ENCODE assay signal across 10 mouse cellular contexts in the genomic region with DNA sequence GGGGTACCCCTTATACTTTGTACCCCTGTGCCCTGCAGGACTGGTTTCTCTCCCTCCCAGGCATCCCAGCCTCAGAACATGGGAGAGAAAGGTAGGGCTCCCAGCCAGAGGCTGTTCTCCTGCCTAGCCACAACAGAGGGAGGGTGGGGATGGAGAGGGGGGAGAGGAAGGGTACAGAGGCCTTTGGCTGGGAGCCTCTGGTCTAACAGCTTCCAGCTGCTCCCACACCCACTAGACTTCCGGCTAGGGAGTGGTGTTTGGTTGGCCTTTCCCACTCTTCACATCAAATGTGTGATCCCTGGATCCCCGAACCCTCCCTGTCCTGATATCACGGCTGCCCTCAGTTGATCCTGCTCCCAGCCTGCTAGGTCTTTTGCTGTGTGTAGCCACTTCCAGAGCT.
DNase-seq lines count a peak whose midpoint lies in the region; ATAC-seq and TF ChIP-seq lines count a peak whose summit lies in the region.
"Had no signal": no experiment of that assay in that cellular context is flagged by ENCODE, and none has a peak within 500 bp of the region (broad histone marks: within the 10 kb centered on the region; RNA-seq: fewer than 3 reads in every experiment).

No protein-coding gene starts in this region.

- H3K79me2 ChIP-seq in heart, adult 2 months (replicated peaks; ENCODE audit: control insufficient read depth, insufficient read depth, low read length), result no peaks in the 10 kb centered on the region

- no peak for DNase-seq in hindbrain, embryonic 10.5 days (ENCODE audit: low spot score)
- DNase-seq in heart, adult 2 months, result peak; percentile 76 to 83
- DNase-seq in lung, postnatal 36 days, result peak; percentile 68
- no peak for DNase-seq in liver
- no peak for DNase-seq in midbrain, postnatal 0 days (ENCODE audit: low spot score)
- no peak for DNase-seq in frontal cortex, postnatal 25 days (ENCODE audit: low spot score in 2 of 2)
- DNase-seq: cerebellum, adult 9-11 months; thymus, postnatal 4 days had no signal

- no peak overlapping the region for H3K4me3 ChIP-seq in hindbrain, embryonic 10.5 days
- no peak overlapping the region for H3K4me3 ChIP-seq in hindbrain, embryonic 16.5 days (ENCODE audit: low read length)
- H3K4me3 ChIP-seq in heart, adult 2 months, result peak overlapping the region; percentile 29
- H3K4me3 ChIP-seq in intestine, postnatal 0 days (ENCODE audit: low read depth, low read length), result no peak overlapping the region
- H3K4me3 ChIP-seq in midbrain, postnatal 0 days (ENCODE audit: low read depth, low read length), result no peak overlapping the region

- no peak overlapping the region for H3K9ac ChIP-seq in hindbrain, embryonic 16.5 days (ENCODE audit: low read depth, low read length)
- peak overlapping the region; percentile 15; the same call in 1 of the 2 replicates for H3K9ac ChIP-seq in heart, adult 2 months (ENCODE audit: low read depth, low read length)
- no peak overlapping the region for H3K9ac ChIP-seq in intestine, postnatal 0 days (ENCODE audit: low read depth, low read length)
- H3K9ac ChIP-seq in midbrain, postnatal 0 days (replicated peaks; ENCODE audit: low read length, poor library complexity, severe bottlenecking), result no peak overlapping the region

- H3K4me2 ChIP-seq in hindbrain, embryonic 16.5 days (ENCODE audit: low read length), result no peak overlapping the region
- 0 out of 2 replicates have a peak overlapping the region, but pooled peaks have one; percentile 7 for H3K4me2 ChIP-seq in intestine, postnatal 0 days (replicated peaks; ENCODE audit: low read depth)
- no peak overlapping the region for H3K4me2 ChIP-seq in midbrain, postnatal 0 days (ENCODE audit: low read depth, low read length, poor library complexity, severe bottlenecking)

- H3K4me1 ChIP-seq in hindbrain, embryonic 10.5 days (replicated peaks), result peaks cover 69% of the 10 kb centered on the region
- peaks cover 17% of the 10 kb centered on the region for H3K4me1 ChIP-seq in hindbrain, embryonic 16.5 days (ENCODE audit: control insufficient read depth, insufficient read depth, low read depth, low read length)
- peaks cover 24% of the 10 kb centered on the region for H3K4me1 ChIP-seq in heart, adult 2 months (ENCODE audit: control insufficient read depth, insufficient read depth, low read length)
- H3K4me1 ChIP-seq in intestine, postnatal 0 days (replicated peaks; ENCODE audit: control insufficient read depth, insufficient read depth, low read length), result peaks cover 18% of the 10 kb centered on the region
- peaks cover 17% of the 10 kb centered on the region for H3K4me1 ChIP-seq in midbrain, postnatal 0 days (ENCODE audit: insufficient read depth, low read length)

- 76% methylated on average over 3 of the region's 3 CpGs for WGBS in hindbrain, embryonic 10.5 days
- WGBS in hindbrain, embryonic 16.5 days, result 73% methylated on average over 3 of the region's 3 CpGs
- 27% methylated on average over 3 of the region's 3 CpGs for WGBS in heart, adult 2 months
- 21% methylated on average over 3 of the region's 3 CpGs for WGBS in intestine, postnatal 0 days
- 73% methylated on average over 3 of the region's 3 CpGs for WGBS in midbrain, postnatal 0 days

- H3K27me3 ChIP-seq in hindbrain, embryonic 10.5 days (ENCODE audit: insufficient read depth, poor library complexity, severe bottlenecking), result no peaks in the 10 kb centered on the region
- no peaks in the 10 kb centered on the region for H3K27me3 ChIP-seq in hindbrain, embryonic 16.5 days (replicated peaks; ENCODE audit: control insufficient read depth, insufficient read depth, low read length)
- no peaks in the 10 kb centered on the region for H3K27me3 ChIP-seq in heart, adult 2 months (ENCODE audit: control insufficient read depth, insufficient read depth, low read length)
- H3K27me3 ChIP-seq in intestine, postnatal 0 days (replicated peaks; ENCODE audit: control insufficient read depth, insufficient read depth, low read length), result no peaks in the 10 kb centered on the region
- H3K27me3 ChIP-seq in midbrain, postnatal 0 days (ENCODE audit: insufficient read depth, low read length), result no peaks in the 10 kb centered on the region

- TF ChIP-seq CTCF in heart, adult 2 months (IDR thresholded peaks at IDR 0.05), result no peak
- TF ChIP-seq CTCF in intestine, postnatal 0 days (IDR thresholded peaks at IDR 0.05; ENCODE audit: low read depth), result no peak
- TF ChIP-seq CTCF in midbrain, postnatal 0 days (IDR thresholded peaks at IDR 0.05), result no peak

- H3K36me3 ChIP-seq in hindbrain, embryonic 10.5 days, result no peaks in the 10 kb centered on the region
- no peaks in the 10 kb centered on the region for H3K36me3 ChIP-seq in hindbrain, embryonic 16.5 days (ENCODE audit: control insufficient read depth, insufficient read depth, low read length)
- no peaks in the 10 kb centered on the region; the same call in 1 of the 2 replicates for H3K36me3 ChIP-seq in heart, adult 2 months (ENCODE audit: control insufficient read depth, insufficient read depth, low read length)
- no peaks in the 10 kb centered on the region for H3K36me3 ChIP-seq in intestine, postnatal 0 days (ENCODE audit: control insufficient read depth, insufficient read depth)
- H3K36me3 ChIP-seq in midbrain, postnatal 0 days (ENCODE audit: insufficient read depth, low read length), result no peaks in the 10 kb centered on the region

- TF ChIP-seq POLR2A in heart, adult 2 months (IDR thresholded peaks at IDR 0.05; ENCODE audit: insufficient read depth, low read depth, low read length), result 0 out of 2 replicates have a peak, but pooled peaks have one; percentile 42

- peak overlapping the region; percentile 56; the same call in 1 of the 2 replicates for H3K27ac ChIP-seq in hindbrain, embryonic 10.5 days
- H3K27ac ChIP-seq in hindbrain, embryonic 16.5 days (ENCODE audit: low read depth, low read length), result no peak overlapping the region
- peak overlapping the region; percentile 60 for H3K27ac ChIP-seq in heart, adult 2 months
- 0 out of 2 replicates have a peak overlapping the region, but pooled peaks have one; percentile 1 for H3K27ac ChIP-seq in intestine, postnatal 0 days (ENCODE audit: low read depth, low read length)
- H3K27ac ChIP-seq in midbrain, postnatal 0 days (ENCODE audit: low read depth, low read length), result no peak overlapping the region

- intact Hi-C loops in heart, adult 2 months (cut with DNase I), result no loop called here

- TF ChIP-seq EP300 in heart, adult 2 months (IDR thresholded peaks at IDR 0.05; ENCODE audit: insufficient read depth, low read depth, low read length), result peak; percentile 58; the same call in 1 of the 2 replicates

- H3K9me3 ChIP-seq in hindbrain, embryonic 10.5 days, result no peaks in the 10 kb centered on the region
- no peaks in the 10 kb centered on the region for H3K9me3 ChIP-seq in hindbrain, embryonic 16.5 days (ENCODE audit: control insufficient read depth, low read length)
- no peaks in the 10 kb centered on the region for H3K9me3 ChIP-seq in intestine, postnatal 0 days (ENCODE audit: control insufficient read depth)
- H3K9me3 ChIP-seq in midbrain, postnatal 0 days (ENCODE audit: low read length), result no peaks in the 10 kb centered on the region

- ATAC-seq in hindbrain, embryonic 16.5 days, result no peak
- ATAC-seq in intestine, postnatal 0 days, result no peak
- ATAC-seq in midbrain, postnatal 0 days (ENCODE audit: low FRiP score), result no peak

Comparison
In these comparisons a context has a peak if more than half of its experiments do, and no peak if none do; other contexts are left out.
1. H3K27ac ChIP-seq: peak in hindbrain, embryonic 10.5 days (single experiment), heart, adult 2 months (single experiment) and intestine, postnatal 0 days (single experiment); none in hindbrain, embryonic 16.5 days (single experiment) and midbrain, postnatal 0 days (single experiment).
2. DNase-seq: peak in heart, adult 2 months (2 of 2) and lung, postnatal 36 days (single experiment); none in hindbrain, embryonic 10.5 days (single experiment), liver (single experiment), midbrain, postnatal 0 days (single experiment) and frontal cortex, postnatal 25 days (0 of 2).